12 mouse cellular contexts compared by ENCODE assay signal in the genomic region with DNA sequence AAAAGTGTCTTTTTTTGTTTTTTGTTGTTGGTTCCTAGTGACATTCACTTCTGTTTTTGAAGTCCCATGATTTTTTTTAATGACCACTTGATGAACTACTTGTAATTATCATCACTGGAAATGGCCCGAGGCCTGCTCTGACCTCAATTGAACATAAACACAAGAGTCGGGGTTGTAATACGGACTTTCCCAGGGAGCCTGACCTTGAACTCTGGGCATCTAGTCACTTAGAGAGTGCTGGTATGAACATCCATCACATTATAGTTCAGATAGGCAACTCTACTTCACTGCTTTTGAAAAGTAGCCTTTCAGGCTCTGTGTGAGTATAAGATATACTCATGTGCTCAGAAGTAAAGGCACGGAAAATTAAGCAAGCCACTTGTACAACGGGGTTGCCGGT.
DNase-seq lines count a peak whose midpoint lies in the region; ATAC-seq and TF ChIP-seq lines count a peak whose summit lies in the region.
"Had no signal": no experiment of that assay in that cellular context is flagged by ENCODE, and none has a peak within 500 bp of the region (broad histone marks: within the 10 kb centered on the region; RNA-seq: fewer than 3 reads in every experiment).

No protein-coding gene starts in this region.

- no peaks in the 10 kb centered on the region for H3K9me3 ChIP-seq in hindbrain, embryonic 13.5 days
- H3K9me3 ChIP-seq in hindbrain, postnatal 0 days (ENCODE audit: low read length) = no peaks in the 10 kb centered on the region
- no peaks in the 10 kb centered on the region for H3K9me3 ChIP-seq in midbrain, embryonic 10.5 days (replicated peaks)
- no peaks in the 10 kb centered on the region for H3K9me3 ChIP-seq in midbrain, embryonic 16.5 days (replicated peaks; ENCODE audit: control insufficient read depth, low read length, poor library complexity, severe bottlenecking)
- no peaks in the 10 kb centered on the region for H3K9me3 ChIP-seq in embryonic facial prominence, embryonic 14.5 days (ENCODE audit: control insufficient read depth, low read length)
- no peaks in the 10 kb centered on the region for H3K9me3 ChIP-seq in limb, embryonic 12.5 days
- H3K9me3 ChIP-seq: forebrain, embryonic 13.5 days had no signal

- H3K36me3 ChIP-seq in hindbrain, embryonic 13.5 days = no peaks in the 10 kb centered on the region
- H3K36me3 ChIP-seq in hindbrain, postnatal 0 days (ENCODE audit: insufficient read depth, low read length) = no peaks in the 10 kb centered on the region
- H3K36me3 ChIP-seq in midbrain, embryonic 10.5 days = no peaks in the 10 kb centered on the region
- H3K36me3 ChIP-seq in midbrain, embryonic 16.5 days (ENCODE audit: control insufficient read depth, insufficient read depth, low read length) = no peaks in the 10 kb centered on the region
- H3K36me3 ChIP-seq in embryonic facial prominence, embryonic 14.5 days (ENCODE audit: control insufficient read depth, insufficient read depth, low read length) = no peaks in the 10 kb centered on the region
- no peaks in the 10 kb centered on the region for H3K36me3 ChIP-seq in limb, embryonic 12.5 days

- no peaks in the 10 kb centered on the region for H3K27me3 ChIP-seq in hindbrain, embryonic 13.5 days
- H3K27me3 ChIP-seq in hindbrain, postnatal 0 days (ENCODE audit: insufficient read depth, low read length) = no peaks in the 10 kb centered on the region
- H3K27me3 ChIP-seq in midbrain, embryonic 10.5 days (ENCODE audit: low read depth, poor library complexity, severe bottlenecking) = no peaks in the 10 kb centered on the region
- H3K27me3 ChIP-seq in midbrain, embryonic 16.5 days (ENCODE audit: control insufficient read depth, insufficient read depth, low read depth, low read length) = no peaks in the 10 kb centered on the region
- H3K27me3 ChIP-seq in embryonic facial prominence, embryonic 14.5 days (replicated peaks; ENCODE audit: control insufficient read depth, insufficient read depth, low read length) = no peaks in the 10 kb centered on the region
- H3K27me3 ChIP-seq in limb, embryonic 12.5 days = no peaks in the 10 kb centered on the region
- H3K27me3 ChIP-seq: CH12.LX; forebrain, embryonic 13.5 days had no signal

- peaks cover 19% of the 10 kb centered on the region for H3K4me1 ChIP-seq in hindbrain, embryonic 13.5 days (replicated peaks)
- 0 out of 2 replicates have a peak, but pooled peaks cover 7% of the 10 kb centered on the region for H3K4me1 ChIP-seq in hindbrain, postnatal 0 days (ENCODE audit: insufficient read depth, low read length)
- H3K4me1 ChIP-seq in midbrain, embryonic 10.5 days = peaks cover 45% of the 10 kb centered on the region
- peaks cover 6% of the 10 kb centered on the region; the same call in 1 of the 2 replicates for H3K4me1 ChIP-seq in midbrain, embryonic 16.5 days (ENCODE audit: control insufficient read depth, insufficient read depth, low read length)
- peaks cover 24% of the 10 kb centered on the region for H3K4me1 ChIP-seq in embryonic facial prominence, embryonic 14.5 days (ENCODE audit: control insufficient read depth, insufficient read depth, low read length)
- peaks cover 30% of the 10 kb centered on the region for H3K4me1 ChIP-seq in limb, embryonic 12.5 days (replicated peaks)

- no peak for DNase-seq in hindbrain, postnatal 0 days (ENCODE audit: low spot score)
- DNase-seq in midbrain, embryonic 10.5 days (ENCODE audit: low spot score) = no peak
- DNase-seq in embryonic facial prominence, embryonic 14.5 days (ENCODE audit: low spot score) = no peak
- DNase-seq in urinary bladder, postnatal 25 days (ENCODE audit: low spot score) = no peak
- DNase-seq: cerebellum, adult 11-12 months; thymus, postnatal 14 days had no signal

- TF ChIP-seq CTCF in hindbrain, postnatal 0 days (IDR thresholded peaks at IDR 0.05; ENCODE audit: low read depth) = no peak

- no peak overlapping the region for H3K4me2 ChIP-seq in hindbrain, embryonic 13.5 days
- H3K4me2 ChIP-seq in hindbrain, postnatal 0 days (ENCODE audit: low read depth, low read length) = no peak overlapping the region
- no peak overlapping the region for H3K4me2 ChIP-seq in midbrain, embryonic 16.5 days (ENCODE audit: low read length)
- peak overlapping the region; percentile 28; the same call in 1 of the 2 replicates for H3K4me2 ChIP-seq in embryonic facial prominence, embryonic 14.5 days (ENCODE audit: low read depth, low read length)
- H3K4me2 ChIP-seq in limb, embryonic 12.5 days = no peak overlapping the region
- H3K4me2 ChIP-seq: forebrain, embryonic 13.5 days; lung, embryonic 14.5 days had no signal

- no peak overlapping the region for H3K9ac ChIP-seq in hindbrain, embryonic 13.5 days
- H3K9ac ChIP-seq in hindbrain, postnatal 0 days (replicated peaks; ENCODE audit: low read length) = no peak overlapping the region
- H3K9ac ChIP-seq in midbrain, embryonic 16.5 days (ENCODE audit: low read depth, low read length) = no peak overlapping the region
- peak overlapping the region; percentile 31; the same call in 1 of the 2 replicates for H3K9ac ChIP-seq in embryonic facial prominence, embryonic 14.5 days (ENCODE audit: low read depth, low read length)
- no peak overlapping the region for H3K9ac ChIP-seq in limb, embryonic 12.5 days (replicated peaks)
- H3K9ac ChIP-seq: forebrain, embryonic 13.5 days; lung, embryonic 14.5 days had no signal

- no peak overlapping the region for H3K4me3 ChIP-seq in hindbrain, embryonic 13.5 days
- no peak overlapping the region for H3K4me3 ChIP-seq in hindbrain, postnatal 0 days (ENCODE audit: low read length)
- no peak overlapping the region for H3K4me3 ChIP-seq in midbrain, embryonic 10.5 days
- no peak overlapping the region for H3K4me3 ChIP-seq in midbrain, embryonic 16.5 days (ENCODE audit: low read depth, low read length)
- no peak overlapping the region for H3K4me3 ChIP-seq in embryonic facial prominence, embryonic 14.5 days (ENCODE audit: low read depth, low read length)
- H3K4me3 ChIP-seq in limb, embryonic 12.5 days (replicated peaks) = no peak overlapping the region
- H3K4me3 ChIP-seq: forebrain, embryonic 13.5 days had no signal

- H3K27ac ChIP-seq in hindbrain, embryonic 13.5 days = 0 out of 2 replicates have a peak overlapping the region, but pooled peaks have one; percentile 50
- no peak overlapping the region for H3K27ac ChIP-seq in hindbrain, postnatal 0 days
- H3K27ac ChIP-seq in midbrain, embryonic 10.5 days (replicated peaks) = peak overlapping the region; percentile 79; the same call in 1 of the 2 replicates
- H3K27ac ChIP-seq in midbrain, embryonic 16.5 days (ENCODE audit: low read length) = no peak overlapping the region
- peak overlapping the region; percentile 84 for H3K27ac ChIP-seq in embryonic facial prominence, embryonic 14.5 days (replicated peaks; ENCODE audit: low read depth, low read length)
- H3K27ac ChIP-seq in limb, embryonic 12.5 days = peak overlapping the region; percentile 83

- 74% methylated on average over 6 of the region's 6 CpGs for WGBS in hindbrain, embryonic 13.5 days
- WGBS in hindbrain, postnatal 0 days = 70% methylated on average over 6 of the region's 6 CpGs
- 80% methylated on average over 6 of the region's 6 CpGs for WGBS in midbrain, embryonic 10.5 days
- WGBS in midbrain, embryonic 16.5 days = 77% methylated on average over 6 of the region's 6 CpGs
- 36% methylated on average over 6 of the region's 6 CpGs for WGBS in embryonic facial prominence, embryonic 14.5 days
- WGBS in limb, embryonic 12.5 days = 51% methylated on average over 6 of the region's 6 CpGs

- ATAC-seq in hindbrain, embryonic 13.5 days (ENCODE audit: low FRiP score) = no peak
- ATAC-seq in hindbrain, postnatal 0 days = no peak
- no peak for ATAC-seq in midbrain, embryonic 16.5 days
- no peak for ATAC-seq in embryonic facial prominence, embryonic 14.5 days (ENCODE audit: low read depth)
- ATAC-seq in limb, embryonic 12.5 days (ENCODE audit: insufficient number of reproducible peaks, insufficient read depth, low FRiP score, low TSS enrichment, low read depth) = no peak

Comparison
In these comparisons a context has a peak if more than half of its experiments do, and no peak if none do; other contexts are left out.
1. H3K27ac ChIP-seq: peak in hindbrain, embryonic 13.5 days (single experiment), midbrain, embryonic 10.5 days (single experiment), embryonic facial prominence, embryonic 14.5 days (single experiment) and limb, embryonic 12.5 days (single experiment); none in hindbrain, postnatal 0 days (single experiment) and midbrain, embryonic 16.5 days (single experiment).